ENCODE assay signal across 31 mouse cellular contexts in genomic region chr9:64042911-64043310, GRCm38 (mm10). TPM values are rescaled to one million over a fixed set of nuclear protein-coding genes. Genes with fewer than 3 reads are reported as not detected.
A peak's percentile ranks its signal among the peaks of the same experiment; 100 is the strongest.
DNase-seq lines count a peak whose midpoint lies in the region; ATAC-seq and TF ChIP-seq lines count a peak whose summit lies in the region.
"Had no signal": no experiment of that assay in that cellular context is flagged by ENCODE, and none has a peak within 500 bp of the region (broad histone marks: within the 10 kb centered on the region; RNA-seq: fewer than 3 reads in every experiment).

No protein-coding gene starts in this region.

- no peak overlapping the region for H3K9ac ChIP-seq in kidney, embryonic 15.5 days
- H3K9ac ChIP-seq in liver, embryonic 15.5 days, result no peak overlapping the region
- H3K9ac ChIP-seq: embryonic facial prominence, embryonic 12.5 days; heart, embryonic 15.5 days; hindbrain, embryonic 13.5 days; limb, embryonic 13.5 days; midbrain, embryonic 13.5 days had no signal

- H3K27me3 ChIP-seq in kidney, adult 2 months (replicated peaks; ENCODE audit: control insufficient read depth, insufficient read depth, low read length), result no peaks in the 10 kb centered on the region
- no peaks in the 10 kb centered on the region for H3K27me3 ChIP-seq in kidney, embryonic 15.5 days
- H3K27me3 ChIP-seq in liver, embryonic 15.5 days, result no peaks in the 10 kb centered on the region
- H3K27me3 ChIP-seq: embryonic facial prominence, embryonic 12.5 days; heart, embryonic 15.5 days; hindbrain, embryonic 13.5 days; limb, embryonic 13.5 days; midbrain, embryonic 13.5 days had no signal

- no peaks in the 10 kb centered on the region for H3K36me3 ChIP-seq in kidney, adult 2 months (ENCODE audit: control insufficient read depth, insufficient read depth, low read length)
- no peaks in the 10 kb centered on the region for H3K36me3 ChIP-seq in kidney, embryonic 15.5 days
- no peaks in the 10 kb centered on the region for H3K36me3 ChIP-seq in liver, embryonic 15.5 days (replicated peaks)
- H3K36me3 ChIP-seq: embryonic facial prominence, embryonic 12.5 days; heart, embryonic 15.5 days; hindbrain, embryonic 13.5 days; limb, embryonic 13.5 days; midbrain, embryonic 13.5 days had no signal

- 75% methylated on average over 4 of the region's 4 CpGs for WGBS in kidney, adult 2 months
- WGBS in kidney, embryonic 15.5 days, result 79% methylated on average over 4 of the region's 4 CpGs
- WGBS in liver, embryonic 15.5 days (ENCODE audit: insufficient replicate concordance), result 85% methylated on average over 4 of the region's 4 CpGs

- no peak for TF ChIP-seq CTCF in kidney, adult 2 months (conservative IDR thresholded peaks at IDR 0.05; ENCODE audit: insufficient read depth, insufficient read length, low read depth, low read length)

- no peak overlapping the region for H3K27ac ChIP-seq in kidney, adult 2 months (ENCODE audit: insufficient read depth, low read depth, low read length)
- no peak overlapping the region for H3K27ac ChIP-seq in kidney, embryonic 15.5 days
- peak overlapping the region; percentile 99 for H3K27ac ChIP-seq in liver, embryonic 15.5 days (replicated peaks)
- H3K27ac ChIP-seq: embryonic facial prominence, embryonic 12.5 days; heart, embryonic 15.5 days; hindbrain, embryonic 13.5 days; limb, embryonic 13.5 days; macrophage; midbrain, embryonic 13.5 days had no signal

- no peak overlapping the region for H3K4me2 ChIP-seq in kidney, embryonic 15.5 days
- H3K4me2 ChIP-seq in liver, embryonic 15.5 days, result no peak overlapping the region; the same call in 1 of the 2 replicates
- H3K4me2 ChIP-seq: embryonic facial prominence, embryonic 12.5 days; heart, embryonic 15.5 days; hindbrain, embryonic 13.5 days; limb, embryonic 13.5 days; midbrain, embryonic 13.5 days had no signal

- DNase-seq in kidney, adult 2 months, result peak; percentile 24
- peak; percentile 93 for DNase-seq in ES-CJ7 (ENCODE audit: low read depth, low spot score)
- DNase-seq in ZHBTc4 (ENCODE audit: low read depth, low spot score), result peak; percentile 96
- no peak for DNase-seq in left cerebral cortex, postnatal 25 days (ENCODE audit: low spot score in 2 of 2)
- DNase-seq in left cerebral cortex, adult 9 months (ENCODE audit: low spot score in 2 of 2), result no peak
- DNase-seq: adrenal gland, adult 2 months; B cell, adult 2 months; cerebellum, adult 8-10 months; cerebellum, postnatal 25 days; gastrocnemius, postnatal 14 days; heart, postnatal 4 days; kidney, adult 9 months; kidney, postnatal 14 days; layer of hippocampus, adult 9-11 months; lung, adult 2 months; lung, postnatal 10 days; retina, postnatal 1 day; right cerebral cortex, postnatal 25 days; thymus, adult 18-20 months; thymus, postnatal 36 days had no signal

- H3K4me3 ChIP-seq in kidney, adult 2 months (ENCODE audit: insufficient read depth, low read depth, low read length), result no peak overlapping the region
- no peak overlapping the region for H3K4me3 ChIP-seq in kidney, embryonic 15.5 days (replicated peaks)
- no peak overlapping the region for H3K4me3 ChIP-seq in liver, embryonic 15.5 days (replicated peaks)
- H3K4me3 ChIP-seq: embryonic facial prominence, embryonic 12.5 days; heart, embryonic 15.5 days; hindbrain, embryonic 13.5 days; limb, embryonic 13.5 days; midbrain, embryonic 13.5 days had no signal

- intact Hi-C loops in left cerebral cortex, postnatal 25 days (cut with DNase I), result no loop called here

- peaks cover 6% of the 10 kb centered on the region for H3K4me1 ChIP-seq in kidney, adult 2 months (ENCODE audit: control insufficient read depth, insufficient read depth, low read length)
- H3K4me1 ChIP-seq in kidney, embryonic 15.5 days, result peaks cover 33% of the 10 kb centered on the region
- peaks cover 96% of the 10 kb centered on the region for H3K4me1 ChIP-seq in liver, embryonic 15.5 days (replicated peaks)

- no peak for ATAC-seq in kidney, embryonic 15.5 days (replicated peaks; ENCODE audit: low FRiP score)
- ATAC-seq in liver, embryonic 15.5 days (ENCODE audit: insufficient read depth), result no peak
- ATAC-seq: activated CD4-positive, CD25-positive, alpha-beta regulatory T cell, adult 4 months; forebrain, embryonic 14.5 days; intestine, embryonic 16.5 days; midbrain, embryonic 13.5 days had no signal

- no peaks in the 10 kb centered on the region for H3K9me3 ChIP-seq in kidney, embryonic 15.5 days (replicated peaks)
- no peaks in the 10 kb centered on the region for H3K9me3 ChIP-seq in liver, embryonic 15.5 days (replicated peaks)
- H3K9me3 ChIP-seq: embryonic facial prominence, embryonic 12.5 days; heart, embryonic 15.5 days; hindbrain, embryonic 13.5 days; limb, embryonic 13.5 days; midbrain, embryonic 13.5 days had no signal

- TF ChIP-seq POLR2A in kidney, adult 2 months (IDR thresholded peaks at IDR 0.05; ENCODE audit: low read depth, low read length), result no peak

RNA-seq across cellular contexts. Expression of gene Smad6, which starts 21.1 kb away (rescaled TPM):
- 15.9 and 22.8 TPM in 2 replicates for polyA plus RNA-seq in kidney, adult 2 months (2012; rRNA removed)
- 10.6 and 12.3 TPM in 2 replicates for polyA plus RNA-seq in kidney, embryonic 15.5 days (2015; fragmentation: Nextera tagmentation; extraction: Ambion mirVana)
- polyA plus RNA-seq in liver, embryonic 15.5 days (2015; fragmentation: Nextera tagmentation; extraction: Ambion mirVana), result 2.3 and 2.9 TPM in 2 replicates
- total RNA-seq in left cerebral cortex, postnatal 25 days (2021), result 1 to 10 TPM; 1.4 to 2.2 TPM
- polyA plus RNA-seq: activated CD4-positive, CD25-positive, alpha-beta regulatory T cell, adult 4 months had no signal

Comparison
In these comparisons a context has a peak if more than half of its experiments do, and no peak if none do; other contexts are left out.
1. DNase-seq: peak in kidney, adult 2 months (single experiment), ES-CJ7 (single experiment) and ZHBTc4 (single experiment); none in left cerebral cortex, postnatal 25 days (0 of 2) and left cerebral cortex, adult 9 months (0 of 2).